Mouse (Mus musculus): ENCODE measurements around the gene Mecom.

Gene Mecom

GRCm38 (mm10) chr3:30483006-30483684 is 64.7 kb downstream of the Mecom start:
- DNase-seq (ENCODE audit: low read depth in 1 of 2, low spot score in 2 of 2), result no peak

GRCm38 (mm10) chr3:30481682-30482081 is 66.1 kb downstream of the Mecom start:
- no peak for DNase-seq (ENCODE audit: low read depth in 1 of 2, low spot score in 2 of 2)

- DNase-seq (ENCODE audit: low read depth in 1 of 2, low spot score in 2 of 2), result no peak
Measured at GRCm38 (mm10) chr3:30480551-30480950, 67.3 kb downstream of the Mecom start.

- DNase-seq (ENCODE audit: low read depth in 1 of 2, low spot score in 2 of 2), result no peak
Measured at GRCm38 (mm10) chr3:30478252-30478651, 69.6 kb downstream of the Mecom start.

- DNase-seq (ENCODE audit: low read depth in 1 of 2, low spot score in 2 of 2), result no peak
Measured at GRCm38 (mm10) chr3:30477008-30477407, 70.8 kb downstream of the Mecom start.

- DNase-seq (ENCODE audit: low read depth in 1 of 2, low spot score in 2 of 2), result no peak
Measured at GRCm38 (mm10) chr3:30475591-30475990, 72.2 kb downstream of the Mecom start.

- no peak for DNase-seq (ENCODE audit: low read depth in 1 of 2, low spot score in 2 of 2)
Measured at GRCm38 (mm10) chr3:30468068-30468835, 79.6 kb downstream of the Mecom start.

GRCm38 (mm10) chr3:30466031-30466650 is 81.7 kb downstream of the Mecom start:
- DNase-seq (ENCODE audit: low read depth in 1 of 2, low spot score in 2 of 2), result no peak

GRCm38 (mm10) chr3:30464497-30464896 is 83.3 kb downstream of the Mecom start:
- DNase-seq (ENCODE audit: low read depth in 1 of 2, low spot score in 2 of 2), result no peak

GRCm38 (mm10) chr3:30461831-30462230 is 86.0 kb downstream of the Mecom start:
- DNase-seq (ENCODE audit: low read depth in 1 of 2, low spot score in 2 of 2), result no peak

GRCm38 (mm10) chr3:30460890-30461578 is 86.8 kb downstream of the Mecom start:
- no peak for DNase-seq (ENCODE audit: low read depth in 1 of 2, low spot score in 2 of 2)

GRCm38 (mm10) chr3:30459626-30460025 is 88.2 kb downstream of the Mecom start:
- DNase-seq (ENCODE audit: low read depth in 1 of 2, low spot score in 2 of 2), result no peak

GRCm38 (mm10) chr3:30457975-30458678 is 89.7 kb downstream of the Mecom start:
- no peak for DNase-seq (ENCODE audit: low read depth in 1 of 2, low spot score in 2 of 2)

GRCm38 (mm10) chr3:30455902-30456301 is 91.9 kb downstream of the Mecom start:
- DNase-seq (ENCODE audit: low read depth in 1 of 2, low spot score in 2 of 2), result no peak

GRCm38 (mm10) chr3:30453546-30454455 is 94.0 kb downstream of the Mecom start:
- DNase-seq (ENCODE audit: low read depth in 1 of 2, low spot score in 2 of 2), result no peak

GRCm38 (mm10) chr3:30453046-30453445 is 94.8 kb downstream of the Mecom start:
- DNase-seq (ENCODE audit: low read depth in 1 of 2, low spot score in 2 of 2), result no peak

- DNase-seq (ENCODE audit: low read depth in 1 of 2, low spot score in 2 of 2), result no peak
Measured at GRCm38 (mm10) chr3:30452511-30452910, 95.3 kb downstream of the Mecom start.

GRCm38 (mm10) chr3:30450206-30450965 is 97.4 kb downstream of the Mecom start:
- no peak for DNase-seq (ENCODE audit: low read depth in 1 of 2, low spot score in 2 of 2)

- DNase-seq (ENCODE audit: low read depth in 1 of 2, low spot score in 2 of 2), result no peak
Measured at GRCm38 (mm10) chr3:30448624-30449023, 99.2 kb downstream of the Mecom start.

All from monocyte, adult 2 months (primary cell).